In genomic region chrX:74254153-74254887, GRCm38 (mm10) we compare ENCODE assay signal across 8 mouse cellular contexts. TPM values are rescaled to one million over a fixed set of nuclear protein-coding genes. Genes with fewer than 3 reads are reported as not detected.
DNase-seq lines count a peak whose midpoint lies in the region; ATAC-seq lines count a peak whose summit lies in the region.

Gene Emd, plus strand, starts transcription at chrX:74254687.

- H3K4me1 ChIP-seq in heart, embryonic 10.5 days: 0 out of 2 replicates have a peak, but pooled peaks cover 5% of the 10 kb centered on the region
- no peaks in the 10 kb centered on the region for H3K4me1 ChIP-seq in kidney, embryonic 16.5 days (ENCODE audit: insufficient read depth, low read length)
- H3K4me1 ChIP-seq in liver, embryonic 12.5 days: peaks cover 15% of the 10 kb centered on the region
- no peaks in the 10 kb centered on the region for H3K4me1 ChIP-seq in stomach, embryonic 15.5 days

- peaks cover 18% of the 10 kb centered on the region for H3K36me3 ChIP-seq in heart, embryonic 10.5 days
- 0 out of 2 replicates have a peak, but pooled peaks cover 6% of the 10 kb centered on the region for H3K36me3 ChIP-seq in kidney, embryonic 16.5 days (ENCODE audit: insufficient read depth, low read length)
- H3K36me3 ChIP-seq in liver, embryonic 12.5 days: peaks cover 28% of the 10 kb centered on the region
- H3K36me3 ChIP-seq in stomach, embryonic 15.5 days: peaks cover 2% of the 10 kb centered on the region; the same call in 1 of the 2 replicates

- H3K27ac ChIP-seq in heart, embryonic 10.5 days: peak within 1 kb of the TSS; percentile 91
- H3K27ac ChIP-seq in kidney, embryonic 16.5 days (ENCODE audit: low read length): peak within 1 kb of the TSS; percentile 92
- peak within 1 kb of the TSS; percentile 91 for H3K27ac ChIP-seq in liver, embryonic 12.5 days
- H3K27ac ChIP-seq in stomach, embryonic 15.5 days: peak within 1 kb of the TSS; percentile 93

- H3K9ac ChIP-seq in kidney, embryonic 16.5 days (replicated peaks; ENCODE audit: low read length): peak within 1 kb of the TSS; percentile 83
- H3K9ac ChIP-seq in liver, embryonic 12.5 days: peak within 1 kb of the TSS; percentile 81
- peak within 1 kb of the TSS; percentile 39 for H3K9ac ChIP-seq in stomach, embryonic 15.5 days

- H3K4me3 ChIP-seq in heart, embryonic 10.5 days: peak within 1 kb of the TSS; percentile 70
- peak within 1 kb of the TSS; percentile 62 for H3K4me3 ChIP-seq in kidney, embryonic 16.5 days (ENCODE audit: low read length)
- peak within 1 kb of the TSS; percentile 69 for H3K4me3 ChIP-seq in liver, embryonic 12.5 days
- H3K4me3 ChIP-seq in stomach, embryonic 15.5 days (replicated peaks): peak within 1 kb of the TSS; percentile 58

- 0 out of 2 replicates have a peak, but pooled peaks cover 3% of the 10 kb centered on the region for H3K27me3 ChIP-seq in heart, embryonic 10.5 days (ENCODE audit: insufficient read depth, poor library complexity, severe bottlenecking)
- no peaks in the 10 kb centered on the region for H3K27me3 ChIP-seq in kidney, embryonic 16.5 days (ENCODE audit: insufficient read depth, low read length)
- H3K27me3 ChIP-seq in liver, embryonic 12.5 days (replicated peaks): peaks cover 15% of the 10 kb centered on the region
- no peaks in the 10 kb centered on the region for H3K27me3 ChIP-seq in stomach, embryonic 15.5 days (replicated peaks)

- peak within 1 kb of the TSS; percentile 59 for H3K4me2 ChIP-seq in kidney, embryonic 16.5 days (replicated peaks; ENCODE audit: low read depth, low read length)
- peak within 1 kb of the TSS; percentile 84 for H3K4me2 ChIP-seq in liver, embryonic 12.5 days
- peak within 1 kb of the TSS; percentile 60 for H3K4me2 ChIP-seq in stomach, embryonic 15.5 days

- DNase-seq in B cell, adult 2 months: peak; percentile 91 to 92
- DNase-seq in brain, adult 2 months (ENCODE audit: low read depth, low spot score): peak; percentile 98
- DNase-seq in heart, embryonic 10.5 days (ENCODE audit: low spot score): peak; percentile 96
- DNase-seq in natural killer cell, adult 2 months (ENCODE audit: low spot score in 2 of 2): peak; percentile 91 to 93

- ATAC-seq in erythroblast, adult 5-6 weeks (replicated peaks; ENCODE audit: low FRiP score, poor library complexity, severe bottlenecking): peak; percentile 96
- ATAC-seq in kidney, embryonic 16.5 days (ENCODE audit: low FRiP score, low TSS enrichment): peak; percentile 98
- ATAC-seq in liver, embryonic 12.5 days: peak; percentile 97
- peak; percentile 98 for ATAC-seq in stomach, embryonic 15.5 days (ENCODE audit: insufficient read depth, low FRiP score, low read depth)

- 26% methylated on average over 39 of the region's 39 CpGs for WGBS in heart, embryonic 10.5 days
- WGBS in kidney, embryonic 16.5 days: 25% methylated on average over 39 of the region's 39 CpGs
- 22% methylated on average over 39 of the region's 39 CpGs for WGBS in liver, embryonic 12.5 days (ENCODE audit: insufficient replicate concordance)
- WGBS in stomach, embryonic 15.5 days: 21% methylated on average over 39 of the region's 39 CpGs

- no peaks in the 10 kb centered on the region for H3K9me3 ChIP-seq in heart, embryonic 10.5 days
- H3K9me3 ChIP-seq in kidney, embryonic 16.5 days (ENCODE audit: low read length): no peaks in the 10 kb centered on the region
- no peaks in the 10 kb centered on the region for H3K9me3 ChIP-seq in liver, embryonic 12.5 days (replicated peaks)
- H3K9me3 ChIP-seq in stomach, embryonic 15.5 days: no peaks in the 10 kb centered on the region

RNA-seq across cellular contexts. Expression of gene Emd, which starts in this region (rescaled TPM):
- total RNA-seq in erythroblast, adult 5-6 weeks (2015; ENCODE audit: low replicate concordance): 26.3 and 29.0 TPM in 2 replicates
- total RNA-seq in erythroblast, adult 5-6 weeks (2017; ENCODE audit: low replicate concordance): 5.7 and 25.5 TPM in 2 replicates
- 17.9 and 22.7 TPM in 2 replicates for polyA plus RNA-seq in heart, embryonic 10.5 days (2016; fragmentation: Nextera tagmentation; extraction: Ambion mirVana)
- 25.6 and 26.5 TPM in 2 replicates for polyA plus RNA-seq in kidney, embryonic 16.5 days (2015; fragmentation: Nextera tagmentation; extraction: Ambion mirVana)
- 10.1 and 11.6 TPM in 2 replicates for polyA plus RNA-seq in liver, embryonic 12.5 days (2016; fragmentation: Nextera tagmentation; extraction: Ambion mirVana)
- 22.0 and 25.5 TPM in 2 replicates for polyA plus RNA-seq in stomach, embryonic 15.5 days (2015; fragmentation: Nextera tagmentation; extraction: Ambion mirVana)

Comparison
In these comparisons a context has a peak if more than half of its experiments do, and no peak if none do; other contexts are left out.
1. Peak in every context shown above with its lines: DNase-seq, ATAC-seq, H3K4me3 ChIP-seq and H3K27ac ChIP-seq.